Mouse (Mus musculus): ENCODE results near the gene Napepld. TPM values are rescaled to one million over a fixed set of nuclear protein-coding genes. Genes with fewer than 3 reads are reported as not detected.

Gene Napepld
- polyA plus RNA-seq, 1 experiment from 2014 or later = 8.2 TPM

DNA sequence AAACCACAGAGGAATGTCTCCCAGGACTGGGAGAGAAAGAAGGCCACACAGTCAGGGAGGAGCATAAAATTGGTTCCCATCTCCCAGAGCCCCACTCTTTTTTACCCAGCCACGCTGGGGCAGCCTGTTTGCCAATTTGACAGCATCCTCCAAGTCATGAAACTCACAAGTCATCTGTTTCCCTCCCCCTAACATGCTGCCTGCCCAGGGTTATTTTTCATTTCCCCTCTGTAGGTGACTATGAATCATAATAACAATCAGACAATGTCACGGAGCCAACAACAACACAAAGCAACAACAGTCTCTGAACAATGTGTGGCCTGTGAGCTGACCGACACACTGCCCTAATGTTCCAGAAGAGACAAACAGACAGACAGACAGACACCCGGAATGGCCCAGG, 21.2 kb downstream of the Napepld start:
- H3K27me3 ChIP-seq (ENCODE audit: control insufficient read depth, insufficient read depth, low read length) = no peaks in the 10 kb centered on the region
- 0 out of 2 replicates have a peak, but pooled peaks have one; percentile 43 for ATAC-seq (ENCODE audit: low FRiP score, low TSS enrichment)
- peaks cover 6% of the 10 kb centered on the region; the same call in 1 of the 2 replicates for H3K4me1 ChIP-seq (ENCODE audit: control insufficient read depth, insufficient read depth, low read length)
- H3K9ac ChIP-seq (ENCODE audit: low read depth, low read length) = no peak overlapping the region
- H3K27ac ChIP-seq (ENCODE audit: low read depth, low read length) = no peak overlapping the region
- no peak overlapping the region for H3K4me3 ChIP-seq (ENCODE audit: low read length)
- no peak overlapping the region for H3K4me2 ChIP-seq (replicated peaks; ENCODE audit: low read depth, low read length)
- WGBS = 65% methylated on average over 4 of the region's 4 CpGs
- H3K36me3 ChIP-seq (ENCODE audit: control insufficient read depth, insufficient read depth, low read length) = no peaks in the 10 kb centered on the region
- H3K9me3 ChIP-seq (ENCODE audit: control insufficient read depth, low read length) = peaks cover 2% of the 10 kb centered on the region; the same call in 1 of the 2 replicates

- Histone ChIP-seq H3K27me3 (ENCODE audit: control insufficient read depth, insufficient read depth, low read length) (no peaks in the 10 kb centered on the region), H3K27ac (ENCODE audit: low read depth, low read length) (no peak overlapping the region), H3K4me1 (ENCODE audit: control insufficient read depth, insufficient read depth, low read length) (peaks cover 16% of the 10 kb centered on the region), H3K4me2 (replicated peaks; ENCODE audit: low read depth, low read length) (no peak overlapping the region), H3K36me3 (ENCODE audit: control insufficient read depth, insufficient read depth, low read length) (no peaks in the 10 kb centered on the region), H3K4me3 (ENCODE audit: low read length) (no peak overlapping the region), H3K9ac (ENCODE audit: low read depth, low read length) (no peak overlapping the region), H3K9me3 (ENCODE audit: control insufficient read depth, low read length) (no peaks in the 10 kb centered on the region)
- ATAC-seq (ENCODE audit: low FRiP score, low TSS enrichment) = no peak
- WGBS = 97% methylated on average over 9 of the region's 9 CpGs
These were observed 22.8 kb downstream of the Napepld start for GRCm38 (mm10) chr5:21678363-21678762.

GRCm38 (mm10) chr5:21677939-21678338, 23.3 kb downstream of the Napepld start:
- Histone ChIP-seq H3K4me1 (ENCODE audit: control insufficient read depth, insufficient read depth, low read length) (peaks cover 16% of the 10 kb centered on the region), H3K4me2 (replicated peaks; ENCODE audit: low read depth, low read length) (no peak overlapping the region), H3K4me3 (ENCODE audit: low read length) (no peak overlapping the region), H3K27ac (ENCODE audit: low read depth, low read length) (no peak overlapping the region), H3K36me3 (ENCODE audit: control insufficient read depth, insufficient read depth, low read length) (no peaks in the 10 kb centered on the region), H3K27me3 (ENCODE audit: control insufficient read depth, insufficient read depth, low read length) (no peaks in the 10 kb centered on the region), H3K9ac (ENCODE audit: low read depth, low read length) (no peak overlapping the region), H3K9me3 (ENCODE audit: control insufficient read depth, low read length) (no peaks in the 10 kb centered on the region)
- 96% methylated on average over 6 of the region's 6 CpGs for WGBS
- no peak for ATAC-seq (ENCODE audit: low FRiP score, low TSS enrichment)

DNA sequence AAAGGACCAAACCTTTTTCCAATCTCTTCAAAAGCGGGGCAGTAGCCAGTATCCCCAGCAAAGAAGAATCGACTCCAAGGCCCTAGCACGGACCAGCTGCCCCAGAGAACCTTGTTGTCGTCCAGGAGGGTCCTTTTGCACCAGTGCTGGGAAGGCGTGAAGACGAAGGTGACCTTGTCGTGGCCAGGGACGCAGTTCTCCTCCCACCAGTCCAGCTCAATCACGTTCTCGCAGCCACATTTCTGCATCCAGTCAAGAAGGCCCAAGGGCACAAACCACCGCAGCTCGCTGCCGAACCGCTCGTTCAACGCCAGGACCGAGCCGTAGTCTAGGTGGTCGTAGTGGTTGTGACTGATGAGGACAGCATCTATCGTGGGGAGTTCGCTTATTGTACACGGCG, 25.7 kb downstream of the Napepld start:
- Histone ChIP-seq H3K9me3 (ENCODE audit: control insufficient read depth, low read length) (no peaks in the 10 kb centered on the region), H3K4me1 (ENCODE audit: control insufficient read depth, insufficient read depth, low read length) (peaks cover 16% of the 10 kb centered on the region), H3K27me3 (ENCODE audit: control insufficient read depth, insufficient read depth, low read length) (no peaks in the 10 kb centered on the region), H3K27ac (ENCODE audit: low read depth, low read length) (no peak overlapping the region), H3K4me3 (ENCODE audit: low read length) (no peak overlapping the region), H3K36me3 (ENCODE audit: control insufficient read depth, insufficient read depth, low read length) (no peaks in the 10 kb centered on the region), H3K4me2 (replicated peaks; ENCODE audit: low read depth, low read length) (no peak overlapping the region), H3K9ac (ENCODE audit: low read depth, low read length) (no peak overlapping the region)
- WGBS = 91% methylated on average over 23 of the region's 23 CpGs
- no peak for ATAC-seq (ENCODE audit: low FRiP score, low TSS enrichment)

DNA sequence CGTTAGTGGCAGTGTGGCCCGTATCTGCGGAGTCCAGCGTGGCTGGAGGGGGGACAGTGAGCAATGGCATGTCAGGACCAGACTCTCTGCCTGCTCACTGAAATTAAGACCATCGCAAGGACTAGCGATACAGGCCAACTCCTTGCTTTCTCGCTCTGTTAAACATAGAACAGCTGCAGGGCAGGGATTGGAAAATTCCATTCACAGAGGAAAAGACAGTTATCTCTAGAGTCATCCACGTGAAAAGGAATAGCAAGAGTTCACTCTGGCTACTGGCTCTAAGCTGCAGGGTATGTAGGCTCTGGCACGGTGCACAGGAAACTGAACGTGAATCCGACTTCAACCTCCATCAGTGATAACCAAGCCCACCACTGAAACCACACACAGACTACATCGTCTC, 26.2 kb downstream of the Napepld start:
- Histone ChIP-seq H3K27me3 (ENCODE audit: control insufficient read depth, insufficient read depth, low read length) (no peaks in the 10 kb centered on the region), H3K4me2 (replicated peaks; ENCODE audit: low read depth, low read length) (no peak overlapping the region), H3K4me3 (ENCODE audit: low read length) (no peak overlapping the region), H3K4me1 (ENCODE audit: control insufficient read depth, insufficient read depth, low read length) (peaks cover 13% of the 10 kb centered on the region), H3K9ac (ENCODE audit: low read depth, low read length) (no peak overlapping the region), H3K9me3 (ENCODE audit: control insufficient read depth, low read length) (no peaks in the 10 kb centered on the region), H3K27ac (ENCODE audit: low read depth, low read length) (peak overlapping the region; percentile 26; the same call in 1 of the 2 replicates), H3K36me3 (ENCODE audit: control insufficient read depth, insufficient read depth, low read length) (no peaks in the 10 kb centered on the region)
- ATAC-seq (ENCODE audit: low FRiP score, low TSS enrichment) = peak; percentile 41; the same call in 1 of the 2 replicates
- 55% methylated on average over 12 of the region's 12 CpGs for WGBS

DNA sequence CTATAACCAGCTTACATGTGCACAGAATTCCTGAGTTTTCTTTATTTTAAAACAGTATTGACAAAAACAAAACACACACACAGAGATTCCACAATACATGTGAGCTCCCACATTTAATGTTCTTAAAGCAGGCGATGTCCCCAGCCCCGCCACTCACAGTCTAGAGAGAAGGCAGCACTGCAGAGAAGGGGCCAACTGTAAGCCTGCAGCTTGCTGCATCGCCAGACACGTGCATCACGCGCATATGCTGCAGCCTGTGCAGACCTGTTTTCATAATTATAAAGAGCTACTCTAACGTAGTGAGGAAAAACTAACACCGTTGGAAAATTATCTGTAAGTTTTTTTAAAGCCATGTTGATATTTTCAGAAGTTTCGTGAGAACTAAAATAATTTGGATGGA, 27.5 kb downstream of the Napepld start:
- Histone ChIP-seq H3K9ac (ENCODE audit: low read depth, low read length) (no peak overlapping the region), H3K4me2 (replicated peaks; ENCODE audit: low read depth, low read length) (no peak overlapping the region), H3K27ac (ENCODE audit: low read depth, low read length) (peak overlapping the region; percentile 65; the same call in 1 of the 2 replicates), H3K27me3 (ENCODE audit: control insufficient read depth, insufficient read depth, low read length) (no peaks in the 10 kb centered on the region), H3K9me3 (ENCODE audit: control insufficient read depth, low read length) (no peaks in the 10 kb centered on the region), H3K4me3 (ENCODE audit: low read length) (no peak overlapping the region), H3K4me1 (ENCODE audit: control insufficient read depth, insufficient read depth, low read length) (peaks cover 13% of the 10 kb centered on the region), H3K36me3 (ENCODE audit: control insufficient read depth, insufficient read depth, low read length) (no peaks in the 10 kb centered on the region)
- no peak for ATAC-seq (ENCODE audit: low FRiP score, low TSS enrichment)
- WGBS = 78% methylated on average over 9 of the region's 9 CpGs

GRCm38 (mm10) chr5:21672812-21673635, 28.2 kb downstream of the Napepld start:
- 37% methylated on average over 23 of the region's 23 CpGs for WGBS
- no peaks in the 10 kb centered on the region for H3K36me3 ChIP-seq (ENCODE audit: control insufficient read depth, insufficient read depth, low read length)
- H3K9me3 ChIP-seq (ENCODE audit: control insufficient read depth, low read length) = no peaks in the 10 kb centered on the region
- H3K27ac ChIP-seq (ENCODE audit: low read depth, low read length) = peak overlapping the region; percentile 65; the same call in 1 of the 2 replicates
- no peak overlapping the region for H3K9ac ChIP-seq (ENCODE audit: low read depth, low read length)
- H3K4me1 ChIP-seq (ENCODE audit: control insufficient read depth, insufficient read depth, low read length) = peaks cover 13% of the 10 kb centered on the region
- peak overlapping the region; percentile 2; the same call in 1 of the 2 replicates for H3K4me3 ChIP-seq (ENCODE audit: low read length)
- peak overlapping the region; percentile 23 for H3K4me2 ChIP-seq (replicated peaks; ENCODE audit: low read depth, low read length)
- ATAC-seq (ENCODE audit: low FRiP score, low TSS enrichment) = peak; percentile 59
- no peaks in the 10 kb centered on the region for H3K27me3 ChIP-seq (ENCODE audit: control insufficient read depth, insufficient read depth, low read length)

DNA sequence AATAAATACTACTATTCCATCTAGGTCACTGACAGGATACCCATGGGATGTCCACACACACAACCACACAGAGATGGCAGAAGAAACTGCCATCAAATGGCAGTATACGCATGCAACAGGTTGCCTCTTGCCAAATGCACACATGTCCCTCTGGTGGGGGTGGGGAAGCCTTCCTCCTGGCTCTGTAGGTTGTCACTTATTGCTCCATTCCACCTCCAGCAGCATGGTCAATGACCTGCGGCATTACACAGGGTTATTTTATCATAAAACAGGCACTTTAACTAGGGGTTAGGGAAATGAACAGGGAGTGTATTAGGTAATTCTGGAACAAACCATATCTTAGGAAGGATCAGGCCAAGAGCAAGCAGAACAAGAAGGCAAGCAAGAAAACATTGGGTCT, 31.9 kb downstream of the Napepld start:
- Histone ChIP-seq H3K9me3 (ENCODE audit: control insufficient read depth, low read length) (no peaks in the 10 kb centered on the region), H3K4me1 (ENCODE audit: control insufficient read depth, insufficient read depth, low read length) (peaks cover 3% of the 10 kb centered on the region; the same call in 1 of the 2 replicates), H3K27me3 (ENCODE audit: control insufficient read depth, insufficient read depth, low read length) (no peaks in the 10 kb centered on the region), H3K4me3 (ENCODE audit: low read length) (no peak overlapping the region), H3K27ac (ENCODE audit: low read depth, low read length) (no peak overlapping the region), H3K36me3 (ENCODE audit: control insufficient read depth, insufficient read depth, low read length) (no peaks in the 10 kb centered on the region), H3K4me2 (replicated peaks; ENCODE audit: low read depth, low read length) (no peak overlapping the region), H3K9ac (ENCODE audit: low read depth, low read length) (no peak overlapping the region)
- ATAC-seq (ENCODE audit: low FRiP score, low TSS enrichment) = no peak
- WGBS = 77% methylated on average over 2 of the region's 2 CpGs

Data from kidney, embryonic 14.5 days (tissue).